Mouse (Mus musculus): ENCODE data around the gene Hpgd.

Gene Hpgd

DNA sequence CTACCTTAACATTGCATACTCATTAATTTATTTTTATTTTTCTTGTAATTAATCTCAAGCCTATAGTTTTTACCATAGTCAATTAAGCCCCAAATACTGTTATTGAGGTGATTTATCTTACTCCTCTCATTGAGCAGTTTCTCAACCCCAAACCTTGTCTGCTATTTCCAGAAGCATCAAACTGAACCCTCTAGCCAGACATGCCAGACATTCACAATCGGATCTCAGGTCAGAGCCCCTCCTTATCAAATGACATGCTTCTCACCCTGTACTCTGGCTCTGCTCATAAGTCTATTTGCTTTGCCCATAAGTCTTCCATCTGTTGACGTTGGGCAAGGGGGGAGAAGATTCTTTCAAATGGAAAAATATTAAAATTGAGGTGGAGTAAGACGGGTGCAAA, 33.3 kb downstream of the Hpgd start:
- DNase-seq (ENCODE audit: low spot score): no peak

DNA sequence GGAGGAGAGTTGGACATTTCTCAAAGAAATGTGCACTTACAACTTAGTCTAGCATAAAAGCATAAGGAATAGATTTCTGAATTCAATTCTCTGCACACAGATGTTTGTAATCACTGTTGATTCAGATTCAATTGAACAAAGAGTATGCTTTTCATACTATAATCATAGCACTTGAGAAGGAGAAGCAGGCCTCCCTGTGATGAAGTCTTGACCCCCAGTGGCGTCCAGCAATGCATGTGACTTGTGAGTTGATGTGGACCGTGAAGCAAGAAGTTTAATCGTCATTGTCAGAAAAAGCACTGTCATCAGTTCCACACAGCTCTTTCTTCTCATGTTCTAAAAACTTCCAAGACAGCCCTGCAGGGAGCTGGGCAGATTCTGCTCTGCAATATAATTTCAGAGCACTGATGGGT, 33.8 kb downstream of the Hpgd start:
- no peak for DNase-seq (ENCODE audit: low spot score)

DNA sequence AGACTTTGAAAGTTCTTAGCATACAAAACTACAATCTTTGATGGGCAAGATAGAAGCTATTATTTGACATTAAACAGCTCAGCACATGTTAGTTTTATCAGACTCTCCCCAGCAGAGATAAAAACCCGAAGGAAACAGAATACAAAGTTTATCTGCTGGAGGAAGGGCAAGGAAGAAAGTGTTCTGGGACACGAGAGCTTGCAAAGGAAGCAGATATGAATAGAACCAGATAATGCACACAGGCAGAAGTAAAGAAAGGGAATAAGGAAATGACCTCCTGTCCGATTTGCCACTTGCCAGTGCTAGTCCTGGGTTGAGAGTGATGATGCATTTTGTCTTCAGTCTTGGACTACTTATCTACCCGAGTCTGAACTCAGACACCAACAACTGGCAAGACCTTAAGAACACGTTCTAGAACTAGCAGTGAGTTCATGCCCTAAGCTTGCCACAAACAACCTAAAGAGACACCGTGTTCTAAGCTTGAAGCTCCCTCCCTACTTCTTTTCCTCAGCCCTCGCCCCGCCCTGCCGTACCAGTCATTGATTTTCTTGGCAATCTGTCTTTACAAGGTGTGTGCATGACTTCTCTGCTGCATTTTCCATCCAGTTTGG, 41.1 kb downstream of the Hpgd start:
- DNase-seq (ENCODE audit: low spot score): no peak

DNA sequence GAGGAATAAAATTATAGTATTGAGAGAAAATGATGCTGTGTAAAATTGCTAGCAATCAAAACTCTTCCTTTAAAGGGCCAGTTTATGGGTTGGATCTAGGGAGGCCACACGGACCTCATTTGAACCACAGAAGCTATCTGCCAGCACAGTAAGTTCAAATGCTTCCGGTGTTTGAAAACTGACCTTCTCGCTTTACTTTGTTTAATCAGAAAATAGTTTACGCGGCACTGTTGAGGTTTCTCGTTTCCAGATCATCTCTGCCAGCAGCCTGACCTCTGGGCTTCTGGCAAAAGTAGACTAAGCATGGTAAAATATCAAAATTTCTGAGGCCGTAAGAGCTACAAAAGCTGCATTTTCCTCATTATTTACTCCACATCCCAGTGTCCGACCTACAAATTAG, 42.4 kb downstream of the Hpgd start:
- no peak for DNase-seq (ENCODE audit: low spot score)

DNA sequence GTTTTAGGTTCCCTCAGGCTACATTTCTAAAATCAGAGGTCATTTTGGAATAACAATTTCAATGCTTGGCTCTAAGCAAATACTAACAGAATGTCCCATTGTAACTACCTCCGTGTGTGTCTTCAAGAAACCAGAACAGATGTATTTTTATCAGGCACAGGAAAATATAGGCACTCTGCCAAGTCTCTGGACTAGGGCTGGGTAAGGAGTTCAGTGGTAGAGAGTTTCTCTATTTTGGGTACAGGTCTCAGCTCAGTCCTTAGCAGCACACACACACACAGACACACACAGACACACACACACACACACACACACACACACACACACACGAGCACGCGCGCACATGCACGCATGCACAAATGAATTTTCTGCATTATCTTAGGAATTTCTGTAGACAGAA, 49.1 kb downstream of the Hpgd start:
- no peak for DNase-seq (ENCODE audit: low spot score)

DNA sequence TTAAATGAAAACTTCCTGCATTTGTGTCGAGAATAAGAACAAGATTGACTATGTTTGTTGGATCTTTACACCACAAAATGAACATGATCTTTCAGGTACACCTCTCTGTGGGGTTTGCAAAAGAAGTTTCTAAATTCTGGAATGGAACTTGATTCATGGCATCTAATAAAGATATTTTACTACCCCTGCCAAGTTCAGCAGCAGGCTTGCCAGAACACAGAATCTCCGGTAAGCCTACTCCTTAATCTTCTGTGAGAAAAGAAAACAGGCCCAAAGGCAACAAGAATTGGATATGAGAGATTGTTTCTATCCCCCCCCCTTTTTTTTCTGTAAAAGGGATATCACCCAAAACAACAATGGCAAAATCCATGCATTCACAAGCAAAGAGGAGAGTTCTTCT, 49.6 kb downstream of the Hpgd start:
- no peak for DNase-seq (ENCODE audit: low spot score)

DNA sequence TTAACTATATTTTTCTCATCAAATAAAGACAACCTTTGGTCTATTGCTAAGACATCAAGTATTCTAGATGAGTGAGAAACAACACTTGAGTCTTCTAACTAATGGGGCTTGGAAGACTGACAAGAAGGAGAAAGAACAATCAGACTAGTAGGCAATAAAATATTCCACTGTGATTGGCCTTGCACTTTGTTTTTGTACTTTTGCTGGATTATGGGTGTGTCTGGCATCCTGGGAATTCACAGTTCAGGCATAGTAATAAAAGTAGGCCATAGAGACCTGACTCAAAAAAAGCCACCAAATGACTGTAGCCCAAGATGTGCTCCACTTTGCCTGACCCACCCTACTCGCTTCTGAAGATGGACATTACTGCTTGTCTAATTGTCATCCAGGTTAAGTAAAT, 50.0 kb downstream of the Hpgd start:
- DNase-seq (ENCODE audit: low spot score): no peak

DNA sequence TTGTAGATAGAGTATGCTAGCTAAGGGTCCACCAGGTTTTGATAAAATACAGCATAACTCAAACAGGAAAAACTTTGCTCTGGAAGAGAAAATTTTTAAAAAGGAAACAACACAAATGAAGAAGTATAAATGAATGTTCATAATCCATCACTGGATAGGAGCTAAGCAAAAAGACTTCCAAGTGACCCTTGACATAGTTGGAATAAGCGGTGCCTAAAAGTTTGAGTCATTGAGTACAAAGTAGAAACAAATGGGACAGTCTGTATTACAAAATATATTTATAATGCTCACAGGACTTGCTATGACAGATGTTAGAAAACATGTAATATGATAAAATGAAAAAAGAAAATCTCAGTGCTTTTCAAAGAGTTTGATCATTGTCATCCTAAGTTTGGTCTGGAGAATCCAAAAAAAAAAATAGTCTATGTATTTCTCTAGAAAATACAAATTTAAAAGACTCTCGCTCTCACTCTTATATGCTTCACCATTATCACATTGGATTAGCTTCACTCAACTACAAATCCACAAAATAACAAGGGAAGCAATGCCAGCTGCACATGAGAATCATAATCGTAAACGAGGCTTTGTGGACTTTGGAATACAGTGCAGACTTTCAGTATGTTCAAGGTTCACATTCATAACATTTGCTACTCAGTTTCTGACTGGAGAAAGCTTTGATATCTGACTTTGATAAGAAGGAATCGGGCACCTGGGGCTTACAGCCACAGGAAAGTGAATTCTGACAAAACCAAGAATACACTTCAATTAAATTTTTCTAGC, 51.4 kb downstream of the Hpgd start:
- DNase-seq (ENCODE audit: low spot score): no peak

DNA sequence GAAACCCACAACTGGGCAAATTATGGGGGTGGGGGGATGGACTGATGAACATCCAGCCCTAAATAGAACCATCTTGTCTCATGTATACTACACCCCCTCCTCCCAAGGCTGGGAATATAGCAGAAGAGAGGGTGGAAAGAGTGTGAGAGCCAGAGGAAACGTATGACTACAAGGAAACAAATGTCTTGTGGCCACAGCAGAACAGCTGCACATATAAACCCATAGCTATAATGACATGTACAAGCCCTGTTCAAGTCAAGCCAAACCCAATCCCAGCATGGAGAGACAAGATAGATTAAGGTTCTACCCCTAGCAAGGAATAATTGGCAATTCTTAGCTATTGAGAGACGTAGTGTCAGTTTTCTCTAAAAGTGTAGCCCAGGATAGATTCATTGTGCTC, 68.8 kb downstream of the Hpgd start:
- DNase-seq (ENCODE audit: low spot score): no peak
